Mouse (Mus musculus): ENCODE measurements around the gene Tatdn2.

- TF ChIP-seq GATA1 (IDR thresholded peaks at IDR 0.05; ENCODE audit: borderline replicate concordance, low read length) (no peak), CTCF (IDR thresholded peaks at IDR 0.05; ENCODE audit: low read depth, low read length) (no peak)
Measured at GRCm38 (mm10) chr6:113747284-113747683, 50.4 kb downstream of the Tatdn2 start.

Measured in G1E (cell line).